Mouse (Mus musculus): ENCODE measurements around the gene Rims4. TPM values are rescaled to one million over a fixed set of nuclear protein-coding genes. Genes with fewer than 3 reads are reported as not detected.

Gene Rims4
- polyA plus RNA-seq, 1 experiment from 2014 or later, result 0.98 TPM

DNA sequence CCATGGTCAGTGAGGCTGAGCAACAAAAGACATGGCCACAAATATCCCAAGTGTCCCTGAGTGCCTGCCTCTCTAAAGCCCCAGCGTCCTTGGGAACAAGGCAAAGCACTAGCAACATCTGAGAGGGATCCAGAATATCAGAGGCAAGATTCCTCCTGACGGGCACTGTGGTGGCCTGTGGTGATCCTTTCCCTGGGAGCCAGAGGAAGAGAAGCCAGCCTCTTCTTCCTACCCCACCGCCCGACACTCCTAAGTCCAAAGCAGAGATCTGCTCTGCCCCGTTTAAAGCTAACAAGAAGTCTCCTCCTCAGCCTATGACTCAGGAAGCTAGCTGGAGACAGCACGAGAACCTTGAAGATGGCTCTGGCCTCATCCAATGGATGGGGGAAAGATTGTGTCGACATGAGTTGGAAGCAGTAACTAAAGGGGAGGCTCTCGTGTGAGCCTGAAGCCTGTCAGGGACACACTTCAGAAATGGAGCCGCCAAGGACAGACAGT, 3.1 kb downstream of the Rims4 start:
- Histone ChIP-seq H3K4me1 (replicated peaks; ENCODE audit: control insufficient read depth, insufficient read depth, low read length) (peaks cover 2% of the 10 kb centered on the region; the same call in 1 of the 2 replicates), H3K4me2 (ENCODE audit: low read depth, low read length, severe bottlenecking) (no peak overlapping the region), H3K4me3 (ENCODE audit: low read depth, low read length) (no peak overlapping the region), H3K9ac (ENCODE audit: low read length) (no peak overlapping the region), H3K27ac (ENCODE audit: low read depth, low read length) (no peak overlapping the region), H3K36me3 (ENCODE audit: control insufficient read depth, insufficient read depth, low read length) (no peaks in the 10 kb centered on the region), H3K9me3 (ENCODE audit: control insufficient read depth, low read length) (no peaks in the 10 kb centered on the region), H3K27me3 (ENCODE audit: control insufficient read depth, insufficient read depth, low read length) (peaks cover 39% of the 10 kb centered on the region)
- ATAC-seq (replicated peaks; ENCODE audit: low FRiP score) (no peak), DNase-seq (ENCODE audit: low spot score) (no peak)
- 72% methylated on average over 9 of the region's 9 CpGs for WGBS

- ATAC-seq (replicated peaks; ENCODE audit: low FRiP score) (peak; percentile 59), DNase-seq (ENCODE audit: low spot score) (peak; percentile 68)
- Histone ChIP-seq H3K4me1 (replicated peaks; ENCODE audit: control insufficient read depth, insufficient read depth, low read length) (peaks cover 2% of the 10 kb centered on the region; the same call in 1 of the 2 replicates), H3K9ac (ENCODE audit: low read length) (no peak overlapping the region), H3K27me3 (ENCODE audit: control insufficient read depth, insufficient read depth, low read length) (peaks cover 29% of the 10 kb centered on the region), H3K27ac (ENCODE audit: low read depth, low read length) (no peak overlapping the region), H3K4me2 (ENCODE audit: low read depth, low read length, severe bottlenecking) (no peak overlapping the region), H3K9me3 (ENCODE audit: control insufficient read depth, low read length) (no peaks in the 10 kb centered on the region), H3K36me3 (ENCODE audit: control insufficient read depth, insufficient read depth, low read length) (no peaks in the 10 kb centered on the region), H3K4me3 (ENCODE audit: low read depth, low read length) (no peak overlapping the region)
- 3% methylated on average over 10 of the region's 10 CpGs for WGBS
Measured at GRCm38 (mm10) chr2:163914107-163914506, 4.4 kb downstream of the Rims4 start.

DNA sequence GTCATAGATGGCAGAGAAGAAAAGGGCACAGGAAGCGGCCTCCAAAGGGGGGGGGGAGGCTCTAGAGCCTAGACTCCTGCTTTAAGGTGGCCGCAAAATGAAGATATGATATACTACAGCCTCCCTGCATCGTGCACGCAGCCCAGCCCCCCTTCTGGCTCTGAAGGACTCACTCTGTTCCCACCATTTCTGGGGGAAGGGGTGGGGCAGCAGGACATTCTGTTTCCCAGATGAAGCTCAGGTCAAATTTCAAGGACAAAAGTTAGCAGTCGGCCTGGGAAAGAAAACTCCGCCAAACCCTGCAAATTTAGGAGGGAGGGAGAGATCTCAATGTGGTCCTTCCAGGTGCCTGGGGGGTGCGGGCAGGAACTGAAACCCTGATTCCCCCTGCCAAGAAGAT, 4.8 kb downstream of the Rims4 start:
- Histone ChIP-seq H3K4me2 (ENCODE audit: low read depth, low read length, severe bottlenecking) (no peak overlapping the region), H3K27me3 (ENCODE audit: control insufficient read depth, insufficient read depth, low read length) (peaks cover 27% of the 10 kb centered on the region), H3K4me3 (ENCODE audit: low read depth, low read length) (no peak overlapping the region)

GRCm38 (mm10) chr2:163911826-163912444, 6.5 kb downstream of the Rims4 start:
- no peak overlapping the region for H3K4me2 ChIP-seq (ENCODE audit: low read depth, low read length, severe bottlenecking)
- no peak overlapping the region for H3K27ac ChIP-seq (ENCODE audit: low read depth, low read length)
- ATAC-seq (replicated peaks; ENCODE audit: low FRiP score) (no peak), DNase-seq (ENCODE audit: low spot score) (no peak)
- no peaks in the 10 kb centered on the region for H3K36me3 ChIP-seq (ENCODE audit: control insufficient read depth, insufficient read depth, low read length)
- H3K4me3 ChIP-seq (ENCODE audit: low read depth, low read length), result no peak overlapping the region
- no peaks in the 10 kb centered on the region for H3K9me3 ChIP-seq (ENCODE audit: control insufficient read depth, low read length)
- WGBS, result 82% methylated on average over 14 of the region's 14 CpGs
- H3K27me3 ChIP-seq (ENCODE audit: control insufficient read depth, insufficient read depth, low read length), result peaks cover 12% of the 10 kb centered on the region
- no peak overlapping the region for H3K9ac ChIP-seq (ENCODE audit: low read length)
- no peaks in the 10 kb centered on the region; the same call in 1 of the 2 replicates for H3K4me1 ChIP-seq (replicated peaks; ENCODE audit: control insufficient read depth, insufficient read depth, low read length)

More for the DNA sequence above, 4.8 kb downstream of the Rims4 start:
- DNase-seq (ENCODE audit: low spot score) (no peak), ATAC-seq (replicated peaks; ENCODE audit: low FRiP score) (no peak)
- no peaks in the 10 kb centered on the region for H3K36me3 ChIP-seq (ENCODE audit: control insufficient read depth, insufficient read depth, low read length)
- no peak overlapping the region for H3K9ac ChIP-seq (ENCODE audit: low read length)
- H3K4me1 ChIP-seq (replicated peaks; ENCODE audit: control insufficient read depth, insufficient read depth, low read length), result no peaks in the 10 kb centered on the region; the same call in 1 of the 2 replicates
- H3K9me3 ChIP-seq (ENCODE audit: control insufficient read depth, low read length), result no peaks in the 10 kb centered on the region
- H3K27ac ChIP-seq (ENCODE audit: low read depth, low read length), result no peak overlapping the region
- 37% methylated on average over 7 of the region's 7 CpGs for WGBS

DNA sequence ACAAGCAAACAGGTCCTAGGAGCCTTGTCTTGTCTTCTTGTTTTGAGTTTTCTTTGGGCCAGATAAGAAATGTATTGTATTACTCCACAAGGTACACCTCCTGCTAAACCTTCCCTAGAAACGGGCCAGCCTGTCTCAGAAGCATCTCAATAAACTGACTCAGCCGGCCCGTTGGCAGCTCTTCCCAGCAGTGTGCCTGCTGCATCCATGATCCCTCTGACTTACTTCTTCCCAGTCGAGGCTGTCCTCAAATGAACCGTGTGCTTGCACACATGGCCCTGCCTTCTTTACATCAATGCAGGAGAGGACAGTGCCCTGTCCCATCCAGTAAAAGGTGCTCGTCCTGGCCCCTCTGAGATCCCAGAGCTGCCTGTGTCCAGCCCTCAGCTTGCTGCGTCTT, 8.9 kb downstream of the Rims4 start:
- no peaks in the 10 kb centered on the region for H3K9me3 ChIP-seq (ENCODE audit: control insufficient read depth, low read length)
- no peak overlapping the region for H3K27ac ChIP-seq (ENCODE audit: low read depth, low read length)
- WGBS, result 87% methylated on average over 7 of the region's 7 CpGs
- DNase-seq (ENCODE audit: low spot score) (no peak), ATAC-seq (replicated peaks; ENCODE audit: low FRiP score) (no peak)
- no peaks in the 10 kb centered on the region for H3K36me3 ChIP-seq (ENCODE audit: control insufficient read depth, insufficient read depth, low read length)
- no peak overlapping the region for H3K4me2 ChIP-seq (ENCODE audit: low read depth, low read length, severe bottlenecking)
- no peaks in the 10 kb centered on the region; the same call in 1 of the 2 replicates for H3K4me1 ChIP-seq (replicated peaks; ENCODE audit: control insufficient read depth, insufficient read depth, low read length)
- H3K4me3 ChIP-seq (ENCODE audit: low read depth, low read length), result no peak overlapping the region
- H3K9ac ChIP-seq (ENCODE audit: low read length), result no peak overlapping the region
- no peaks in the 10 kb centered on the region; the same call in 1 of the 2 replicates for H3K27me3 ChIP-seq (ENCODE audit: control insufficient read depth, insufficient read depth, low read length)

GRCm38 (mm10) chr2:163907131-163907530, 11.4 kb downstream of the Rims4 start:
- H3K9me3 ChIP-seq (ENCODE audit: control insufficient read depth, low read length), result no peaks in the 10 kb centered on the region
- no peaks in the 10 kb centered on the region for H3K4me1 ChIP-seq (replicated peaks; ENCODE audit: control insufficient read depth, insufficient read depth, low read length)
- no peaks in the 10 kb centered on the region for H3K27me3 ChIP-seq (ENCODE audit: control insufficient read depth, insufficient read depth, low read length)
- 75% methylated on average over 5 of the region's 5 CpGs for WGBS
- H3K9ac ChIP-seq (ENCODE audit: low read length), result no peak overlapping the region
- no peak for ATAC-seq (replicated peaks; ENCODE audit: low FRiP score)
- no peak overlapping the region for H3K4me3 ChIP-seq (ENCODE audit: low read depth, low read length)
- DNase-seq (ENCODE audit: low spot score), result no peak
- H3K4me2 ChIP-seq (ENCODE audit: low read depth, low read length, severe bottlenecking), result no peak overlapping the region
- no peaks in the 10 kb centered on the region for H3K36me3 ChIP-seq (ENCODE audit: control insufficient read depth, insufficient read depth, low read length)
- H3K27ac ChIP-seq (ENCODE audit: low read depth, low read length), result no peak overlapping the region

- WGBS, result 87% methylated on average over 4 of the region's 4 CpGs
- Histone ChIP-seq H3K27me3 (ENCODE audit: control insufficient read depth, insufficient read depth, low read length) (no peaks in the 10 kb centered on the region), H3K4me3 (ENCODE audit: low read depth, low read length) (no peak overlapping the region), H3K27ac (ENCODE audit: low read depth, low read length) (no peak overlapping the region), H3K36me3 (ENCODE audit: control insufficient read depth, insufficient read depth, low read length) (no peaks in the 10 kb centered on the region), H3K9ac (ENCODE audit: low read length) (no peak overlapping the region), H3K4me1 (replicated peaks; ENCODE audit: control insufficient read depth, insufficient read depth, low read length) (no peaks in the 10 kb centered on the region), H3K4me2 (ENCODE audit: low read depth, low read length, severe bottlenecking) (no peak overlapping the region), H3K9me3 (ENCODE audit: control insufficient read depth, low read length) (no peaks in the 10 kb centered on the region)
- no peak for ATAC-seq (replicated peaks; ENCODE audit: low FRiP score)
- no peak for DNase-seq (ENCODE audit: low spot score)
Measured at GRCm38 (mm10) chr2:163904323-163904722, 14.2 kb downstream of the Rims4 start.

GRCm38 (mm10) chr2:163903461-163903860, 15.0 kb downstream of the Rims4 start:
- no peaks in the 10 kb centered on the region for H3K9me3 ChIP-seq (ENCODE audit: control insufficient read depth, low read length)
- no peak overlapping the region for H3K4me3 ChIP-seq (ENCODE audit: low read depth, low read length)
- H3K27me3 ChIP-seq (ENCODE audit: control insufficient read depth, insufficient read depth, low read length), result no peaks in the 10 kb centered on the region
- DNase-seq (ENCODE audit: low spot score) (no peak), ATAC-seq (replicated peaks; ENCODE audit: low FRiP score) (no peak)
- no peak overlapping the region for H3K4me2 ChIP-seq (ENCODE audit: low read depth, low read length, severe bottlenecking)
- no peaks in the 10 kb centered on the region for H3K4me1 ChIP-seq (replicated peaks; ENCODE audit: control insufficient read depth, insufficient read depth, low read length)
- WGBS, result 73% methylated on average over 11 of the region's 11 CpGs
- no peak overlapping the region for H3K9ac ChIP-seq (ENCODE audit: low read length)
- H3K27ac ChIP-seq (ENCODE audit: low read depth, low read length), result no peak overlapping the region
- no peaks in the 10 kb centered on the region for H3K36me3 ChIP-seq (ENCODE audit: control insufficient read depth, insufficient read depth, low read length)

GRCm38 (mm10) chr2:163902448-163902847, 16.0 kb downstream of the Rims4 start:
- Histone ChIP-seq H3K9me3 (ENCODE audit: control insufficient read depth, low read length) (no peaks in the 10 kb centered on the region), H3K36me3 (ENCODE audit: control insufficient read depth, insufficient read depth, low read length) (no peaks in the 10 kb centered on the region), H3K4me3 (ENCODE audit: low read depth, low read length) (no peak overlapping the region), H3K27me3 (ENCODE audit: control insufficient read depth, insufficient read depth, low read length) (no peaks in the 10 kb centered on the region), H3K4me2 (ENCODE audit: low read depth, low read length, severe bottlenecking) (no peak overlapping the region), H3K9ac (ENCODE audit: low read length) (no peak overlapping the region), H3K27ac (ENCODE audit: low read depth, low read length) (no peak overlapping the region), H3K4me1 (replicated peaks; ENCODE audit: control insufficient read depth, insufficient read depth, low read length) (no peaks in the 10 kb centered on the region)
- no peak for DNase-seq (ENCODE audit: low spot score)
- 89% methylated on average over 4 of the region's 4 CpGs for WGBS
- ATAC-seq (replicated peaks; ENCODE audit: low FRiP score), result no peak

All from forebrain, embryonic 11.5 days (tissue).